Mouse (Mus musculus) C2C12 (cell line): ENCODE results near the gene Ptges3l. TPM values are rescaled to one million over a fixed set of nuclear protein-coding genes. Genes with fewer than 3 reads are reported as not detected.
"Not testable (repeated sequence)": the region's sequence is repeated elsewhere in the genome, so short reads cannot be mapped to it uniquely, and the experiment has no call there.

Source experiments
- H3K27me3 ChIP-seq: one replicate; pipeline ENCODE4 v1.6.1; 2011; ENCODE audit not compliant: control insufficient read depth, insufficient read depth, insufficient read length
- H3K36me3 ChIP-seq: one replicate; pipeline ENCODE4 v1.6.1; 2011; ENCODE audit not compliant: control insufficient read depth, insufficient read depth
- H3K4me3 ChIP-seq: one replicate; pipeline ENCODE4 v1.5.1; 2011; ENCODE audit warnings: mild to moderate bottlenecking, control low read depth; ENCODE audit not compliant: poor library complexity, insufficient read depth, severe bottlenecking
- H3K79me2 ChIP-seq: one replicate; pipeline ENCODE4 v1.6.1; 2011; ENCODE audit not compliant: control insufficient read depth, insufficient read depth
- H3K79me3 ChIP-seq: one replicate; pipeline ENCODE4 v1.6.1; 2011; ENCODE audit warnings: low read depth, control low read depth
- H3ac ChIP-seq: one replicate; pipeline ENCODE3; 2011; ENCODE audit warnings: low read depth; ENCODE audit not compliant: control insufficient read depth, insufficient read length
- CEBPB ChIP-seq: IDR thresholded peaks from one replicate; pipeline ENCODE4 v1.6.1; 2011; ENCODE audit warnings: low read depth, mild to moderate bottlenecking, control low read depth, moderate library complexity
- CTCF ChIP-seq: IDR thresholded peaks from one replicate; pipeline ENCODE4 v1.5.1; 2011; ENCODE audit not compliant: control insufficient read depth, insufficient read depth, insufficient read length
- FOSL1 ChIP-seq: IDR thresholded peaks from one replicate; pipeline ENCODE4 v1.8.0; 2011; ENCODE audit warnings: mild to moderate bottlenecking, low read length; ENCODE audit not compliant: poor library complexity, insufficient read depth, severe bottlenecking
- MAX ChIP-seq: IDR thresholded peaks from one replicate; pipeline ENCODE4 v1.6.1; 2011; ENCODE audit warnings: mild to moderate bottlenecking, control low read depth
- MYOD1 ChIP-seq: IDR thresholded peaks from one replicate; pipeline ENCODE4 v1.6.1; 2011; ENCODE audit warnings: low read depth; ENCODE audit not compliant: control insufficient read depth, insufficient read length
- MYOG ChIP-seq: IDR thresholded peaks from one replicate; pipeline ENCODE4 v1.6.1; 2011; ENCODE audit not compliant: control insufficient read depth, insufficient read length; ENCODE audit errors: extremely low read depth
- USF1 ChIP-seq: IDR thresholded peaks from one replicate; pipeline ENCODE4 v1.6.1; 2011; ENCODE audit warnings: low read depth, mild to moderate bottlenecking, control low read depth, moderate library complexity
- polyA plus RNA-seq: library from polyadenylated mRNA; unstranded; fragments of >200 nt; fragmentation: generic; extraction: Trizol; gene quantifications from one replicate; pipeline ENCODE4 v1.2.1, GENCODE M21; 2012; ENCODE audit warnings: missing spikeins

Gene Ptges3l
- polyA plus RNA-seq, 1 experiment: 19.2 TPM

- Histone ChIP-seq H3K36me3 (peaks cover 11% of the 10 kb centered on the region), H3K79me2 (peaks cover 52% of the 10 kb centered on the region), H3K79me3 (peaks cover 11% of the 10 kb centered on the region), H3ac (no peak overlapping the region), H3K4me3 (no peak overlapping the region), H3K27me3 (no peaks in the 10 kb centered on the region)
- TF ChIP-seq USF1: no peak
- TF ChIP-seq CTCF: peak; percentile 15
Observed at GRCm38 (mm10) chr11:101450394-101450793, 25.3 kb upstream of the Ptges3l start.

DNA sequence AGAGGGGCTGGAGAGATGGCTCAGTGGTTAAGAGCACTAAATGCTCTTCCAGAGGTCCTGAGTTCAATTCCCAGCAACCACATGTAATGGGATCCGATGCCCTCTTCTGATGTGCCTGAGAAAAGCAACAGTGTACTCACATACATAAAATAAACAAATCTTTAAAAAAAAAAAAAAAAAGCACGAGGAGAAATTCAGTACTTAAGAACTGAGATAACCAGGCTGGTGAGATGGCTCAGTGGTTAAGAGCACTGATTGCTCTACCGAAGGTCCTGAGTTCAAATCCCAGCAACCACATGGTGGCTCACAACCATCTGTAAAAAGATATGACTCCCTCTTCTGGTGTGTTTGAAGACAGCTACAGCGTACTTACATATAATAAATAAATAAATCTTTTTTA lies 24.5 kb upstream of the Ptges3l start:
- H3ac ChIP-seq, H3K4me3 ChIP-seq, H3K27me3 ChIP-seq: not testable (repeated sequence)
- peaks cover 54% of the 10 kb centered on the region for H3K79me2 ChIP-seq
- H3K36me3 ChIP-seq: peaks cover 19% of the 10 kb centered on the region
- peaks cover 17% of the 10 kb centered on the region for H3K79me3 ChIP-seq

DNA sequence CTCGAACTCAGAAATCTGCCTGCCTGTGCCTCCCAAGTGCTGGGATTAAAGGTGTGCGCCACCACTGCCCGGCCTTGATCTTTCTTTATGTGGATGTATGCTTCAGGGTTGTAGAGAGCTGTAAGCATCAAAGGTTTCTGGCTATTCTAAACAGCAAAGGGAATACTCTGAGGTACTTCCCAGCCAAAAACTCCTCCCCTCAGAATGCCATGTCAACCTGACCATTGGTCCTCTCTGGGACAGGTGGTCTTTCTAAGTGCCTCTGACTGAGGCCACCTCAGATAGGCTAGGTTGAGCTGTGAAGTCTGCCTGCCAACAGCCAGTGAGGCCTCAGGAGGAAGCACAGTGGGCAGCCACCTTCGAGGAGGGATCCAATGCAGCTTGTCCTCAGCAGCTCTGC lies 23.8 kb upstream of the Ptges3l start:
- Histone ChIP-seq H3ac (peak overlapping the region; percentile 2), H3K36me3 (peaks cover 26% of the 10 kb centered on the region), H3K4me3 (peak overlapping the region; percentile 44), H3K27me3 (no peaks in the 10 kb centered on the region), H3K79me2 (peaks cover 61% of the 10 kb centered on the region), H3K79me3 (peaks cover 24% of the 10 kb centered on the region)
- TF ChIP-seq MAX (no peak), FOSL1 (no peak), CTCF (no peak), CEBPB (no peak), MYOG (no peak), MYOD1 (no peak), USF1 (no peak)

- H3K4me3 ChIP-seq: peak within 1 kb of the TSS; percentile 44
- H3K27me3 ChIP-seq: no peaks in the 10 kb centered on the region
- H3K79me3 ChIP-seq: peaks cover 29% of the 10 kb centered on the region
- peaks cover 62% of the 10 kb centered on the region for H3K79me2 ChIP-seq
- peak within 1 kb of the TSS; percentile 52 for H3ac ChIP-seq
- TF ChIP-seq MAX: peak; percentile 81
- no peak for TF ChIP-seq FOSL1
- H3K36me3 ChIP-seq: peaks cover 29% of the 10 kb centered on the region
Observed at GRCm38 (mm10) chr11:101448274-101448746, 23.2 kb upstream of the Ptges3l start, which contains the start of gene Ifi35. Gene Ifi35, plus strand, starts transcription at chr11:101448407.

DNA sequence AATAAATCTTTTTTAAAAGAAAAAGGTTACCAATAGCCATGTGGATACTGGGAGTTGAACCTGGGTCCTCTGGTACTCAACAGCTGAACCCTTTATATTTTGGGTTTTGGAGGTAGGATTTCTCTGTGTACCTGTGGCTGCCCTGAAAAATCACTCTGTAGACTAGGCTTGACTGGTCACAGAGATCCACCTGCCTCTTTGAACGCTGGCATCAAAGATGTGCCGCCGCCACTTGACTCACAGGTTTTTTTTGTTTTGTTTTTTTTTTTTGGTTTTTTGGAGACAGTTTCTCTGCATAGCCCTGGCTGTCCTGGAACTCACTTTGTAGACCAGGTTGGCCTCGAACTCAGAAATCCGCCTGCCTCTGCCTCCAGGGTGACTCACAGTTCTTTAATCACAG lies 22.7 kb upstream of the Ptges3l start:
- Histone ChIP-seq H3K4me3 (no peak overlapping the region), H3ac (no peak overlapping the region), H3K79me3 (peaks cover 30% of the 10 kb centered on the region), H3K79me2 (peaks cover 62% of the 10 kb centered on the region), H3K27me3 (no peaks in the 10 kb centered on the region), H3K36me3 (peaks cover 35% of the 10 kb centered on the region)
- TF ChIP-seq CTCF: no peak
- TF ChIP-seq MYOG: no peak
- no peak for TF ChIP-seq MYOD1
- TF ChIP-seq FOSL1: no peak
- TF ChIP-seq USF1: no peak
- TF ChIP-seq CEBPB: no peak
- TF ChIP-seq MAX: no peak

DNA sequence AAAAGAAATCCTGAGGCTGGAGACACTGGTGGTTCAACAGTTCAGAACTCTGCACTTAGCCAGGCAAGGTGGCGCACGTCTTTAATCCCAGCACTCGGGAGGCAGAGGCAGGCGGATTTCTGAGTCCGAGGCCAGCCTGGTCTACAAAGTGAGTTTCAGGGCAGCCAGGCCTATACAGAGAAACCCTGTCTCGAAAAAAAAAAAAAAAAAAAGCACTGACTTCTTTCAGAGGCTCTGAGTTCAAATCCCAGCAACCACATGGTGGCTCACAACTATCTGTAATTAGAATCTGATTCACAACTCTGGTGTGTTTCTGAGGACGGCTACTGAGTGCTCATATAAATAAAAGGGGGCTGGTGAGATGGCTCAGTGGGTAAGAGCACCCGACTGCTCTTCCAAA lies 21.7 kb upstream of the Ptges3l start:
- H3K79me2 ChIP-seq: peaks cover 61% of the 10 kb centered on the region
- H3K79me3 ChIP-seq: peaks cover 35% of the 10 kb centered on the region
- H3K4me3 ChIP-seq, H3K27me3 ChIP-seq, H3ac ChIP-seq: not testable (repeated sequence)
- H3K36me3 ChIP-seq: peaks cover 37% of the 10 kb centered on the region

GRCm38 (mm10) chr11:101446319-101446718 lies 21.2 kb upstream of the Ptges3l start:
- Histone ChIP-seq H3K4me3 (no peak overlapping the region), H3K27me3 (no peaks in the 10 kb centered on the region), H3K36me3 (peaks cover 37% of the 10 kb centered on the region), H3ac (no peak overlapping the region), H3K79me2 (peaks cover 55% of the 10 kb centered on the region), H3K79me3 (peaks cover 35% of the 10 kb centered on the region)
- TF ChIP-seq MYOD1 (no peak), FOSL1 (no peak), MYOG (no peak), CTCF (no peak), CEBPB (no peak), USF1 (no peak), MAX (no peak)
